Mouse (Mus musculus) C2C12 (cell line): ENCODE measurements at regions not wholly inside any gene's neighbourhood (a gene's known extent, or its start where the extent isn't known, plus 50 kb on each side); places are given as distances from the start of the nearest gene placed in this dataset.

ENCODE experiments used
- CTCF ChIP-seq: IDR thresholded peaks from one replicate; pipeline ENCODE4 v1.5.1; 2011; ENCODE audit not compliant: control insufficient read depth, insufficient read depth, insufficient read length
- MYOG ChIP-seq: IDR thresholded peaks from one replicate; pipeline ENCODE4 v1.6.1; 2011; ENCODE audit not compliant: control insufficient read depth, insufficient read length; ENCODE audit errors: extremely low read depth

DNA sequence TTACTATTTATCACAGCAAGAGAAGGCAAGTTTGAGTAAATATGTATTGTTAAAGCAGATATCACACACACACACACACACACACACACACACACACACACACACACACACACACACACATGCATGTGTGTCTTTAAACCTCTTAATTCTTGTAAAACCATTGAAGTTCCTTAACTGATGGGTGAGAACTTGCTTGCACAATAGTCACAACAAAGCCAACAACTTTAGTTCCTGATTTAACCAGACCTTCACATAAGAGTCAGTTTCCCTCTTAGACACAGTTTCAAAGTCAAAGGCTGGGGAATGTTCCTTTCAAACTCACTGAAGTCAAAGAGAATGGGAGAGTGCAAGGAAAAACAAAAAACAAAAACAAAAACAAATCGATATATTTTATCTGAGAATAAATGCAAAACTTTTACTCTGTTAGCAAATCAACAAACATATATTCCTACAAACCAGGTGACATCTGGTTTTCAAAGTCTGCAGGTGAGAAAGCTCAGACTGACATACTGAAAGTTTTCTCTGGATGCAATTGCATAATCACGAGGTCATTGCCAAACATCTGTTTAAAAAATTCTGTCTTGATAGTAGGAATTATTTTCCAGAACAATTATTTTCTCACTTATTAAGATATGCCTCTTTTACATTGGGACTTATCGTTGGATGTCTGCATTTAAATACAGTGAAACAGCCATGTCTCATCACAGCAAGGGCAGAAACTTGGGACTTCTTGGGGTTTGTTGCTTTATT is 162.6 kb upstream of the Gm5148 start:
- TF ChIP-seq CTCF, result no peak
- no peak for TF ChIP-seq MYOG
